Mouse (Mus musculus) spleen, adult 18-20 months (tissue): ENCODE measurements around the gene Mau2.

ENCODE experiments used
- DNase-seq, 2 experiments: peaks; one replicate each; pipeline ENCODE4 v3.0.0; 2022; ENCODE audit warnings: mixed read lengths in 2 of 2

The Mau2 gene

DNA sequence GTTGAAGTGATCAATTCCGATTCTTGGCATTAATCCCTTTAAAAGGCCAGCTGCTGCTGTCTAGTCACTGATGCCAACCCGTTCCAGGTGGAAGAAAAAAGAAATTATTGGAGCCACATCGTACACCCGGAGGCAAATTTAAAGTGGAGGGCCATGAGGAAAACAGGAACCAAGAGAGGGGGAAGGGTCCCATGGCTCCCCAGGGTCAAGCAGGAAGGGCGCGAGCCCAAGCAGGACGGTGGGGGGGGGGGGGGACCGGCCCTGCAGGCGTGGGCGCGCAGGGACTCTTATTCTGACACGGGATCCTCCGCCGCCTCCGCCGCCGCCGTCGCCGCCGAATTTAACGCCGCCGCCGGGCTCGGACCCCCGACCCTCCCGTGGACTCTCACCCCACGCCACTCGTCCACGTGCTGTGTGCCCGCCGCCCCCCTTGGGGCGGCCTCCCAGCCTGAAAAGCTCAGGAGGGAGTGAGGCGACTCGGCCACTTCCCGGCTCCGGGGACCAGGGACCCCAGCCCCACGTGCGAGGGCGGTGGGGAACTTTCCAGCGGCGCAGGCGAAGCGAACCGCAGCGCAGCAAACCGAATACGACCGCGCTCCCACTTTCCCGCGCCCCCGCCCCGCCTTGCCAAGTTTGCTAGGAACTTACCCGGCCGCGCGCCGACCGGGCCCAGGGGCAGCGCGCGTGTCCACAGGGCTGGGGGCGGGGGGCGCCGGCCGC lies 68.9 kb downstream of the Mau2 start:
- peak; percentile 34 to 45 for DNase-seq

DNA sequence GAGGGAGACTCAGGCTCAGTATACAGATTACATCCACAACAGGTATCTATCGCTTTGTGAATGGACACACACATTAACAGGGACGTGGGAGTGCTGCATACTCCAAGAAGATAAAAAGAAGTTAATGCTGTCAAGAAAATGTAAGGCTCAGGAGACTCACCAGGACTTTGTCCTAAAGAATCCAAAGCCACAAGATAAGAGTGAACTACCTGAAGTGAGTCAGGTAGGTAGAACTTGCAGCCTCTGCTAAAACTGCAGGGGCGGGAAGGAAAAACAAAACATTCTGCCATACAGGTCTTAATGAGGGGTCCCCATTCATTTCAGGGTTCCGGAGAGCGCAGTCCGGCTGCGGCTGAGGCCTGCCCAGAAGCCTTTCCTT lies 69.5 kb downstream of the Mau2 start:
- no peak for DNase-seq

DNA sequence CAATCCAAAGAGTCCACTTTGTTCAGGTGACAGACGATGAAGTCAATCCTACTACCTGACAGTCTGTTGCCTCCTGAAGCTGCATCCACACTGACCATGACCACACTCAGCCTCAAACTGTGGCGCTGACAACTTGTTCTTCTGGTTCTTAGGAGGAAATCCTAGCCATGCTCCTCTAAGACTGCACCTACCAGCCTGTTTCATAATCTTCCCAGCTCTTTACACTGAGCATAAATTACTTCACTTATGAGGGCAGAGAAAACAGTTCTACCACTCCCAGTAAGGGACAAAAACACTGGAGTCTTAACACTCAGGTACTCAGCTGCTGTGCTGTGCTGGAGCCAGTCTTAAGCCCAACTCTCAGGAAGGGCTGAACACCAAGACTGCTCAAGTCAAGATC lies 71.7 kb downstream of the Mau2 start:
- DNase-seq = no peak

DNA sequence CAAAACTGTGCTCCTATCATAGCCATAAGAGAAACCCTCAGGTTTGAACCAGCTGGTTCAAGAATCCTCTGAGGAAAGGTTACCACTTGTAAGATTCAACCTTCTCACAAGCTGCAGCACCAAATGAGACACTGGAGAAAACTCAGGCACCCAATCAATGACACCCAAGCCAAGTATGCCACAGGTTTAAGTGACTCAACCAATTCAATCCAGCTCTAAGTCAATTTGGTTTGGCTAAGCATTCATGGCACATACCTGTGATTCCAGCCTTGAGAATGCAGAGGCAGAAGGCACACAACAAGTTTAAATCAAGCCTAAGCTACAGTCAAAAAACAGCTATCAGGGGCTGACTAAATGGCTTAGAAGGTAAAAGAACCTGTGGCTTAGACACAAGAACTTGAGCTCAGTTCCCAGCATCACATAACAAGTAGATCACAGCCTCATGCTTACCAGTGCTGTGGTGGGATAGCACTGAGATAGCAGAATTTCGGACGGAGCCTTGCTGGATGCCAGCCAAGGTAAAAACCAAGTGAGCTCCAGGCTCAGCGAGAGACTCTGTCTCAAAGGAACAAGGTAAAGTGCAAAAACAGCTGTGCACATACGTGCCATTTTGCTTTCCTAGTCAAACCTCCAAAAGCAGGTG lies 75.1 kb downstream of the Mau2 start:
- no peak for DNase-seq
